Mouse (Mus musculus): ENCODE data around the gene Obscn.
"Not testable (repeated sequence)": the region's sequence is repeated elsewhere in the genome, so short reads cannot be mapped to it uniquely, and the experiment has no call there.

DNA sequence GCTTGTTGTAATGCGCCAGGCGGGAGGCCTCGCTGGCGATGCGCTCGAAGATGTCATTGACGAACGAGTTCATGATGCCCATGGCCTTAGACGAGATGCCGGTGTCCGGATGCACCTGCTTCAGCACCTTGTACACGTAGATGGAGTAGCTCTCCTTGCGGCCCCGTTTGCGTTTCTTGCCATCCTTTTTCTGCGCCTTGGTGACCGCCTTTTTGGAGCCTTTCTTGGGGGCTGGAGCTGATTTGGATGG, 182.1 kb downstream of the Obscn start:
- TF ChIP-seq POLR2A (IDR thresholded peaks at IDR 0.05; ENCODE audit: insufficient read depth, low read depth, low read length) = 0 out of 2 replicates have a peak, but pooled peaks have one; percentile 0
- not testable (repeated sequence) for TF ChIP-seq CTCF (IDR thresholded peaks at IDR 0.05; ENCODE audit: insufficient read depth, low read depth, low read length)

Data from olfactory bulb, adult 2 months (tissue).